Mouse (Mus musculus): ENCODE data around the gene Tmem161b. TPM values are rescaled to one million over a fixed set of nuclear protein-coding genes. Genes with fewer than 3 reads are reported as not detected.

Gene Tmem161b
- polyA plus RNA-seq, 1 experiment = 6.1 TPM

- no peak for DNase-seq (ENCODE audit: low read depth, low spot score)
- 16% methylated on average over 7 of the region's 7 CpGs for WGBS
Observed at GRCm38 (mm10) chr13:84344711-84345110, 122.6 kb downstream of the Tmem161b start.

DNA sequence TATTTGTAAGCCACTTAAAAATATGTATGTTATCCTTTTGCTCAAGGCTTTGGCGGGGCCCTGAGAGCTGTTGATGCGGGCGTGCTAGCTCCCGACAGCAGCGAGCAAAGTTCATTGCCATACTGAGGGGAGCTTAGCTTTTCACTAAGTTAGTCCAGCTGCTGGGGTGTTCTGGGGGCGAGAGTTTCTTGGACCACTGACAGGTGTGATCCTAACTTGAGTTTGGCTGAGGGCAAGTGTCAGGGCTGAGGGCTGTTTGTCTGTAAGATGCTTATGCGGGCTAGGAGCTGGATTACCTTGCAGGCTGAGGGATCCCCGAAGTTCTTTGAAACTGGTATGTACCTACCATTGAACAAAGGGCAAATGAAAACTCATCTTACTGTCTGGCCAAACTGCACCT lies 123.0 kb downstream of the Tmem161b start:
- WGBS = 9% methylated on average over 8 of the region's 8 CpGs
- DNase-seq (ENCODE audit: low read depth, low spot score) = no peak
